Mouse (Mus musculus) bone marrow, adult 2 months (tissue): Measurements from ENCODE around the gene Cyp51.

ENCODE experiments used
- CTCF ChIP-seq: fragments of 200-500 bp; IDR thresholded peaks from 2 replicates; pipeline ENCODE4 v1.5.1; 2011; ENCODE audit warnings: low read length, control low read depth; ENCODE audit not compliant: control insufficient read depth, insufficient read depth
- POLR2A ChIP-seq: fragments of 200-500 bp; IDR thresholded peaks from 2 replicates; pipeline ENCODE4 v1.6.1; 2011; ENCODE audit warnings: low read depth, mild to moderate bottlenecking, control low read depth, low read length, borderline replicate concordance; ENCODE audit not compliant: control insufficient read depth

DNA sequence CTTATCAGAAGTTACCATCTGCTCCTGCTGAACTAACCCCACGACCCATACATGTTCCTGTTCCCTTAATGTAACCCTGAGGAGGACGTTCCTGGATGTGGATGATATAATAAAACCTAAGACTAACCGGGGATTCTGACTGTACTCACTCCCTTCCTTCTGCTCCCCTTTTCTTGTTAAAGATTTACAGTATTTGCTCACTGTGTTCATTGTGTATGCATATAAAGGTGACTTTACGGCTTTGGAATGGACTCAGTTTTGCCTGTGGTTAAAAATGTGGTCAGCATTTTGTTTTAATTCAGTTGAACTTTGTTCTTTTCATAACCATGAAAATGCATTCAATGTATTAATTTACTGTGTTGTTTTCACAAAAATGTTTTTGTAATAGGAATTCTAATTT is 72.7 kb downstream of the Cyp51 start:
- TF ChIP-seq CTCF, result no peak
- no peak for TF ChIP-seq POLR2A
